Mouse (Mus musculus): Measurements from ENCODE around the gene Vps16.

DNA sequence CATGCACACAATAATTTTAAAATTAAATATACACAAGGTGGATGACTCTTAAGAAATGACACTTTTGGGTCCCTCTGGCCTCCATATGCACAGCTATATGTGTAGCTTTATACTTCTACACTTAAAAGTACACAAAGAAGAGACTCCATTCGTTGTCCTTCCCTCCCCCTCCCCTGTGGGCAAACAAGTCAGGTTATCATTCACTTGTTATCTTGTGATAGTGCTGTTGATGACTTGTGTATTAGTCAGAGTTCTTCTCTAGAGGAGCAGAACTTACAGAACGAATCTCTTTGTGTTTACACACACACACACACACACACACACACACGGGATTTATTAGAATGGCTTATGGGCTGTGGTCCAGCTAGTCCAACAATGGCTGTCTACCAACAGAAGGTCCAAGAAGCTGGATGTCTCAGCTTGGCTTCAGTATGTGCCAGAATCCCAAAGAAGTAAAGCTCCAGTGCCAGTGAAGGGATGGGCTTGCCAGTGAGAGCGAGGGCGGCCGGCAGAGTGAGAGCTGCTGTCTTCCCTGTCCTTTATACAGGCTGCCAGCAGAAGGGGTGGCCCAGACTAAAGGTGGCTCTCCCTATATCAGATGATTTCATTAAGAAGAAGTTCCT is 30.7 kb downstream of the Vps16 start:
- TF ChIP-seq CTCF (IDR thresholded peaks at IDR 0.05; ENCODE audit: low read depth), result no peak
- TF ChIP-seq EP300 (IDR thresholded peaks at IDR 0.05; ENCODE audit: low read depth), result no peak

Data from liver, postnatal 0 days (tissue).